Mouse (Mus musculus): ENCODE results near the gene Gsto1.

DNA sequence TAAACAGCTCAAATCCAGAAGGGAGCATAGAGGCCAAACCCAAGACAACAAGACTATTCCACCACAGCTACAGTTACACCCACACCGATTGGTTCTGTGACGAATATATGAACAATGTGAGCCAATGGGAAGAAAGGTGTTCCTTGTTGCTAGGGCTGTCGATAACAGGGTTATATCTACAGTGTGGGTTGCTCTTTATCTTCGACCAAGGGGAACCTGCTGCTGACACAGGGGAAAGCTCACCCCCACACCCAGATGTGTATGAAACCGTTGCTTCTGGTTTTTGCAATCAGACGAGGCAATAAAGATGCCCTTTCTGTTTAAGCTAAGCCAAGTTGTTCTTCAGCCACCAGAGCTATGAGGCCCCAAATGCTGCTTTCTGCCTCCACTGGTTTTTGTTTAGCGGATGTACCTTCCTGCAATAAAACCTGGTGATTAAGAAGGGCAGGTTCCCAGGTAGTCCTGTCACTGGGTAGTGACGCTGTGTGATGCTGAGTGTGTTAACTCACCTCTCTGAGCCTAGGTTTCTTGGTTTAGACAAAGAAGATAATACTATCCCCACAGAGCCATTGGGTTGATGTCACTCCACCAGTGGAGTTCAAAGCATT is 43.8 kb downstream of the Gsto1 start:
- TF ChIP-seq TAL1 (IDR thresholded peaks at IDR 0.05; ENCODE audit: low read length) = no peak
- TF ChIP-seq GATA1 (IDR thresholded peaks at IDR 0.05; ENCODE audit: low read length) = no peak

All from erythroblast, embryonic 14.5 days (primary cell).